Mouse (Mus musculus) kidney, adult 9 months (tissue): ENCODE data around the gene Psmd9.

Experiments
- DNase-seq: peaks from one replicate; pipeline ENCODE4 v3.0.0; 2022

Gene Psmd9

DNA sequence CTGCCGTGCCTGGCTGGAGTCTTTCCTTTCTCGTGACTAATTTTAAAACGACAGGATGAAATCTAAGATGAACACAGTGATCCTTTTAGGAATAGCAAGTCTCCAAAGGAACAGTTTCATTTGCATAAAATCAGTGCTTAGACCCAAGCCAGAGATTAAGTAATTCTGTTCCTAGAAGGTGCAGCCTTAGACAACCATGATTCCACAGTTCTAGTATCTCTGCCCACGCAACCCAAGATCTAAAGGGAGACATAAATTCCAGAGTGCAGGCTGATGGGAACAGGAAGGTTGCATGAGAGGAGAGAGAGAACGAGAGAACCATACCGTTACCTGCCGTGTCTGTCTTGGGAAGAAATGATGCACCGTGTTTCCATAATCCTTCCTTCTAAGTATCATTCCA, 91.5 kb downstream of the Psmd9 start:
- DNase-seq: no peak

DNA sequence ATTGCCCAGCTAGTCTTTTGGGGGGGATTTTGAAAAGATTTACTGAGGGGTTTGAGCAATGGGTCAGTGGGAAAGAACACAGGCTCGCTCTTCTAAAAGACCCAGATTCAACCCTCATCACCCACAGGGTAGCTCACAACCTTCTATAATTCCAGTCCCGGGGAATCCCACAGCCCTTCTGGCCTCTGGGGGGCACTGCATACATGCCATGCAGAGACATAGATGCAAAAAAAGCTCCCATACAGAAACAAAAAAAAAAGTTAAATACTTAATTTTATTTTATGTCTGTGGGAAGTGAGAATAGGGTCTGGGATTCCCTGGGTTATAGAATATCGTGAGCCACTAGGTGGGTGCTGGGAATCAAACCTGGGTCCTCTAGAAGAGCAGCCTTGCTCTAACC, 97.7 kb downstream of the Psmd9 start:
- DNase-seq: no peak

DNA sequence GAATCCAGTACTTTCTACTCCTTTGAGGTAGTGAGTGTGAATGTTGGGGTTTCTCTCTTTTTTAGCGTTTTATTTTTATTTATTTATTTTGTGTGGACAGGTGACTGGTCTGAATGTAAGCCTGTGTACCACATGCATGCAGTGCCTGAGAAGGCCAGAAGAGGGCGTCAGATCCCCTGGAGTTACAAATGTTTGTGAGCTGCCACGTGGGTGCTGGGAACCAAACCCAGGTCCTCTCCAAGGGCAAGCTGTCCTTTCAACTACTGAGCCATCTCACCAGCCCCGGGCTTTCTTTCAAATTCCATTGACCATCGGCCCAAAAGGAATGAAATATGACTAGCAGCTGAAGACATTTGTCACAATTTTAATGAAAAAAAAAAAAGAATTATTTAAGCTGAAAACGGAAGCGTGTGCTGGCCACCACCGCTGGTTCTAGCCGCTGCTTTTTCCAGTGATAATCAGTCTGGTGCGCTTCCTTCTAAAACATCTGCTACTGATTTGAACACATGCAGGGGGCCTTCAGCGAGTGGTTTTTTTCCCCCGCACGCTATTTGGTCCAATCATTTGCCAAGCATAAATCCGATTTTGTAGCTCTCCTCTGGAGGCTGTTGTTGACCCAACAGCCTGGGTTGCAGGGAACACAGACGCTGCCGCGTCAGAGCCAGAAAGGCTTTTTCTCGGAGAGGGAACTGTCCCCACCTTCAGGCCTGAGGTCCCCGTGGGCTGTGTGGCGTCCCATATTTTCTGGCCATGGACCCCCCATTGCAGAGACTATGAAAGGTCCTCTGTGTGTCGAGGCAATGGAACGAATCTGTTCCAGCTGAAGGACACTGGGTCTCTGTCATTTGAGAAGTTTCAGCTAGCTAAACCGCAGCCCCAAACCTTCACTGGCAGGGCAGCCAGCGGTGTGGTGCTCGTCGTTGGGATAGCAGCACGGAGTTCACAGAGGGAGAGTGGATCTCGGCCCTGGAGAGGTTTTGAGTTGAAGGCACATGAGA, 99.6 kb downstream of the Psmd9 start:
- DNase-seq: no peak

DNA sequence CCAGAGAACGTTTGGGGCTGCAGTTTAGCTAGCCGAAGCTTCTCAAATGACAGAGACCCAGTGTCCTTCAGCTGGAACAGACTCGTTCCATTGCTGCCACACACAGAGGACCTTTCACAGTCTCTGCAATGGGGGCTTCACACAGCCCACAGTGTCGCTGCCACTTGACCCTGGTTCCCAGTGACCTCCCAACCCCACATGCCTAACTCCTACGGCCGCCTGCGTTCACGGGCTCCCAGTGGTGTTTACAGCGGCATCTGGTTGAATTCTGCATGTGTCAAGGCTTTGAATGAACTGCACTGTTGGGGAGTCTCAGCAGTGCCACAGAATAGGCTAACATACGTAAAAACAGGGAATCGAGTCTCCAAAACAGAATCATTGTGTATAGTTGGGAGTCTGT, 101.7 kb downstream of the Psmd9 start:
- no peak for DNase-seq

DNA sequence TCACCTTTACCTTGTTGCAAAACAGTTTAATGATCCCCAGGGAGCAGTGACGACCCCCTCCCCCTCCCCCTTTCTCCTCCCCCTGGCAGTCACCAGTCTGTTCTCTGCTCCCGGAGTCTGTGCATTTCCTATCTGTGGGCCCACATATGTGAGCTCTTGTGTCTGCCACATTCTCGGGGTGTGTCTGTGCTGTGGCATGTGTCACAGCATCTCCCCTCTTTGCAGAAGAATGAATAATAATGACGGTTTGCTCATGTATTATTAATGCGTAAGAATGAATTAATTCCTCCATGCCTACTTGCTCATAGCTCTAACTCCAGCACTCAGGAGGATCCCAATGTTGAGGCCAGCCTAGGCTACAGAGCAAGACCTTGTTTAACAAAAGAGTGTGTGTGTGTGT, 103.7 kb downstream of the Psmd9 start:
- no peak for DNase-seq

DNA sequence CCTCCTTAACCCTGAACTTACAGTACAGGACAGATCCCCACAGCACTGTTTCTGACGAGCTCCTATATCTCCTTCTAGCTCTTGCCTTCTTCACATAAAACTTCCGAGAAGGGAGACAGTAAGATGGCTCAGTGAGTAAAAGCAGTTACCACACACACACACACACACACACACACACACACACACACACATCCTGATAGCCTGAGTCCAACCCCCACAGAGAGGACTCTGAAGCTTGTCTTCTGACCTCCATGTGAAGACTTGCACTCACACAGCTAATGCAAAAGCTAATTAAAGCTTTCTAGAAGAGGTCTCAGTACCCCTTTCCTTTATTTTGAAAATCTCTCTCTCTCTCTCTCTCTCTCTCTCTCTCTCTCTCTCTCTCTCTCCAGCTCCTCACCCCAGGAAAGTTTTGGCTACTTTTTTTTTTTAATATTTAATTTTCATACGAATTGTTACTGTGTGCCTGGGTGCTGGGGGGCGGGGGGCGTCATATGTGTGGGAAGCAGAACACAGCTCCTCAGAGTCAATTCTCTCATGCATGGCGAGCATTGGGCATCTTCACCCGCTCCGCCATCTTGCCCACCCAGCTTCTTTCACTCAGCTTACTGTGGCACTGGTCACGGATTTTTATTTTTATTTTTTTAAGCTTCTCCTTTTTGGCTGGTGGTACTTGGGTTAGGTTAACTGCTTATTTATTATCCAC, 107.6 kb downstream of the Psmd9 start:
- DNase-seq: no peak

DNA sequence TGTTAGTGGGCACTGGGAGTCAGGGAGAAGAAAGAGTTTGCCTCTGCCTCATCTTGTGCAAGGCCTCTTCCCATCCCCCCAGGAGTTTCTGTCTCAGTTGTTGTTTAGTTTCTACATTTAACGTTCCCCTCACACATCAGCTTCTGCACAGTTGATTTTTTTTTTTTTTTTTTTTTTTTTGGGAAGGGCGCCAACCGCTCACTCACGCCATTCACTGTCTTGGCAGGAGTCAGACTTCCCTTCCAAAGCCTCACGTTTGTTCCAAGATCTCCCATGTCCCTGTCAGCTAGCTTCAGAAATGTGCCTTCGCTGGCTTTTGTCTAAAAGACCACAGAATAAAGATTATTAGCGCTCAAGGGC, 108.1 kb downstream of the Psmd9 start:
- DNase-seq: no peak

DNA sequence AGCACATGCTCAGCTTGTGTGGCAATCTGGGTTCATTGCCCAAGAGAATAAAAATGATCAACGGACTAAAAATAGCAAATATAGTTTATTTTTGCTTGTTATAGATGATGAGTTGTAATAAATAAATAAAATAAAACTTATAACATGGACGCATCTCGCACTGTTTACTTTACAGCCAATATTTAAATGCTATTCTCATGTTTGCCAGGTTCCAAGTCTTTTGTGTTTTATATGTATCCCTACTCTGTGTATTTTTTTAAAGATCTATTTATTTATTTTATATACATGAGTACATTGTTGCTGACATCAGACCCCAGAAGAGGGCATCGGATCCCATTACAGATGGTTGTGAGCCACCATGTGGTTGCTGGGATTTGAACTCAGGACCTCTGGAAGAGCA, 108.5 kb downstream of the Psmd9 start:
- DNase-seq: no peak

DNA sequence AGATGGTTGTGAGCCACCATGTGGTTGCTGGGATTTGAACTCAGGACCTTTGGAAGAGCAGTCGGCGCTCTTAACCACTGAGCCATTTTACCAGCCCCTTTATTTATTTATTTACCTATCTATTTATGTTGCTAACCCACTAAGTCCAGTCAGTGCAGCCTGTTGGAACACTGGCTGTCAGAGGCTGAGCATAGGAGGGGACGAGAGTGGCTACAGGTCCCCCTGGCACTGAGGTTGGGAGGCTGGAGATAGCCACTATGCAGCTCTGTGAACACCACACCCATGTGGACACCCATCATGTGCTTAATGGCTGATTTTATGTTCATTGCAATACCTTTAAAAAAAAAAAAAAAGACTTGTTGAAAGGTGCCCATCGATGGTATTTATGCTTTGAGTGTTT, 110.0 kb downstream of the Psmd9 start:
- DNase-seq: no peak

DNA sequence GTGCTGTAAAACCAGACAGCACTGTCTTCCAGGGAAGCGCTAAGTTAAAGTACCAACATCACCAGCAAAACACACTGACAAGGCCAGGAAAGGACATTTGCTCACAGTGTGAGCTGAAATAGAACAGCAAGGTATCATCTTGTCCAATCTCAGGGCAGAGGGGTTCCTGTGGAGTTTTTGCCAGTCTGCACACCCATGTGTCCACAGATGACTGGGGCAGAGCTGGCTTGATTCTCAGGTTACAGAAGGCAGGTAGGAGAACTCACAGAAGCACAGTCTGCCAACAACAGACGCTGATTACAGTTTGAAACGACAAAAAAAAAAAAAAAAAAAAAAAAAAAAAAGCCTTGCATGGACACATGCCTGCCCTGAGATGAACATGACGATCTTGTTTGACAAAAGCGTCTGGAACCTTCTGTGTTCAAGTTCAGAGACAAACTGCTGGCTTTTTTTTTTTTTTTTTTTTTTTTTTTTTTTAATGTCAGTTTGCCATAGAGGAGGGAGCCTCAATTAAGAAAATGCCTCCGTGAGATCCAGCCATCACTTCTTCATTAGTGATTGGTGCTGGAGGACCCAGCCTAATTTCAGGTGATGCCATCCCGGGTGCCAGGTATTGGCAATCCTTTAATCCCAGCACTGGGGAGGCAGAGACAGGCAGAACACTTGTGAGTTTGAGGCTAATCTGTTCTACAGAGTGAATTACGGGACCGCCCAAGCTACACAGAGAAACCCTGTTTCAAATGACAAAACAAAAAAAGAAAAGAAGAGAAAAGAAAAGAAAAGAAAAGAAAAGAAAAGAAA, 112.3 kb downstream of the Psmd9 start:
- DNase-seq: no peak

DNA sequence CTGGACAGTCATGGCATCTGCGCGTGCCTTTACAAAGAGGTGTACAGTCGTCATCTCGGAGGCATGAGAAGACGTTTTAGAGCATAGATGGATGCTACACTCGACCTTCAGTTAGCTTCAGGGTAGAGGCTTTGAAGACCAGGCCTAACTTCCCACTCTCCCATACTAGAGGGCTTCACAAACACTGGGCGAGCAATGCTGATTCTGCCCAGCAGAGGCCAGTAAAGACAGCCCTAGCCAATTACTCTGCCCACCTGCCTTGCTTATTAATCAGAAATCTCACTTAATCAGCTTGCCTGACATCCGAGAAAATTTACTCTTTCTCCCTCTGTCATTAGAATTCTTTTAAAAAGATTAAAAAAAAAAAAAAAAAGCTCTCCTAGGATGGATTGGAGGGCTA, 116.0 kb downstream of the Psmd9 start:
- DNase-seq: peak; percentile 65

DNA sequence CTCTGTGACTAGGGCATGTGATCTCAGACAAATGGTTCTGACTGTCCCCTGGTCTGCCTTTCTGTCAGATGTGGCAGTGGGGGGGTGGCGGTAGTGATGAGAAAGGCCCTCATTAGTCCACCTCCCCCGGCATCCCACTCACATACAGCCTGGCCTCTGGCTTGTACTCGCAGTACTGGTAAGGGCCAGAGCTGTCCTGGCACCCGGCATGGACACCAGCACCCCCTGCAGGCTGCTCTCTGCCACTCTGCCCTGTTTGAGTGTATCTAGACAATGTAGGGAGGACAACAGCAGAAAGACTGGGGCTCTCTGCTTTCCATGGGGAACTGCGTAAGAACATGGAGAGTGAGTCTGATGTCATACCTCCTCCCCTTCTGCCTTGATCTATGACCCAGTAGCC, 118.9 kb downstream of the Psmd9 start:
- DNase-seq: peak; percentile 32

DNA sequence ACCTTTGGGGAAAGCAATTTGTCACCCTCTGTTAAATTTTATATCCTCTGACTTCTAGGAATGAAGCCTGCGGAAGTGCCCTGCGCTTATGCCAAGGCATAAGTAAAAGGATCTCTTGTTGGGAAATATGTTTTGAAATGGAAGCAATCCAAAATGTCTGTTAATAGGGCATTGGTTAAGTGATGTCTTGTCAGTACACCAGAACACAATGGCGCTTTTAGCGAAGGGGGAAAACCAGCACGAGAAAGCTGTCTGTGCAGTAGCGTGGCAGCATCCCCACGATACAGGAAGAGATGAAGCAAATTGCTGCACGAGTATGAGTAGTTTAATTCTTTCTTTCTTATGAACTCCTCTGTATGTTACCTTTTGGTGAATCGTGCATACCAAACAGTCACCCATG, 125.4 kb downstream of the Psmd9 start:
- DNase-seq: no peak

DNA sequence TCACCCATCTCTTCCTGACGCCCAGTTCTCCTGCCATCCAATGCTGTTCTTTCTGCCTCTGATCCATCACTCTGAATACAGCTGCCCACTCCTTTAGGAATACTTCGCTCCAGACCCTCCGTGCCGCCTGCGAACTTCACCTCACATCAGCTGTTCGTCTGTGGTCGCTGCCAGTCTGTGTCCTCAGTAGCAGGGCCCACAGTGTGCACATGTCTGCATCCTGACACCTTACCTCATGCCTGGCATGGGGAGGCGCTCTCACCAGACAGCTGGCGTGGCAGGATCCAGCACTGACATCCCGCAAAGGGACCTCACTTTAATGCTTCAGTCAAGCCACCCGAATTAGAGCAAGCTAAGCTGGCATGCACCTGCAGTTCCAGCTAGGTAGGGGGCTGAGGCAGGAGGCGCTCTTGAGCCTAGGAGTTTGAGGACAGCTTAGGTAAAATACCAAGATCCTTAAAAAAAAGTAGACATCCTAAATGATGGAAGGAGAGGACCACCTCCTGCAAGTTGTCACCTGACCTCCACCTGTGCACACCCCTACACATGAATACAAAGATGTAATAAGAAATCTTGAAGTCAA, 127.1 kb downstream of the Psmd9 start:
- DNase-seq: peak; percentile 31

DNA sequence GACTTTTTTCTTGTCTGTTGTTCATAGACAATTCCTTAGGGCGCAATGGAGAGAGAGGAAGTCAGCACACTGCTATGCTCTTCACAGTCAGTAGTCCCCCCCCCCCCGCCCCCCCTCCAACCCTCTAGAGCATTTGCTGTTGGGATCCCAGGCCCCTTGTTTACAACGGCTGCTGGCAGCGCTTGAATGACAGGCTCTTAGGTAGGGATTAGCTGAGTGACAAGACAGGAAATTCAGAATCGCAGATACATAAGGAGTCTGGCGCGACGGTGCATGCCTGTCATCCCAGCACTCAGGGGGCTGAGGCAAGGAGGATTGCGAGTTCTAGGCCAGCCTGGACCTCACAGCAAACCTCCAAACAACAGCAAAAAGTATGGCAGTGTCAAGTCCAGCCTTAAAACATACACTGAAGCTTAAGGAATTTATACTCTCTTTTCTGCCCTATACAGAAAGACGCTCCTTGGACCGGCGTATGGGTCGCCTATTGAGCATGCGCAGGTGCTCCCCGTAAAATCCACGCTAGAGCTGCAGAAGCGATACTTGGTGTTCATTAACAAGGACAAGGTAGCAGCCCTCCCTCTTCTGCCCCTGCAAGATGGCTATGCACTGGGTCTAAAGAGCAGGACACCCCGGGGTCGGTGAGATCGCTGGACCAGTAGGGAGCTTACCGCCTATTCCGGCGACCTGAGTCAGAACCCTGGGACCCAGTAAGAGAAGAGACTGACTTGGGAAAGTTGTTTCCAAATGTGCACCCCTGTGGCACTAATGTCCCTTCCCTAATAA, 128.0 kb downstream of the Psmd9 start:
- peak; percentile 73 for DNase-seq

DNA sequence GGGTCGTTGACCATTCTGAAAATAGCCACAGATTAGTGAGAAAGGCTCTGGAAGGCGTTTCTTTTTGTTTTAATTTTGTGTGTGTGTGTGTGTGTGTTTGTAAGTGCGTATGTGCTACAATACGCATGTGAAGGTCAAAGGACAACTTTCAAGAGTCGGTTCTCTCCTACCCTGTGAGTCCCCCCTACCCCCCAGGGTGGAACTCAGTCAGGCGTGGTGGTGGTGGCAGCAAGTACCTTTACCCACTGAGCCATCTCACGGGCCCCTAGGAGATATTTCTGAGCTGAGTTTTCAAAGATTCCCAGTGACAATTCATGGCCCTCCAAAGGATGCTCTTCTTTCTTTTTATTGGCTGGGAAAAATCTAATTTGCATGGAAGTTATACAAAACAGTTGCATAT, 128.6 kb downstream of the Psmd9 start:
- peak; percentile 36 for DNase-seq

DNA sequence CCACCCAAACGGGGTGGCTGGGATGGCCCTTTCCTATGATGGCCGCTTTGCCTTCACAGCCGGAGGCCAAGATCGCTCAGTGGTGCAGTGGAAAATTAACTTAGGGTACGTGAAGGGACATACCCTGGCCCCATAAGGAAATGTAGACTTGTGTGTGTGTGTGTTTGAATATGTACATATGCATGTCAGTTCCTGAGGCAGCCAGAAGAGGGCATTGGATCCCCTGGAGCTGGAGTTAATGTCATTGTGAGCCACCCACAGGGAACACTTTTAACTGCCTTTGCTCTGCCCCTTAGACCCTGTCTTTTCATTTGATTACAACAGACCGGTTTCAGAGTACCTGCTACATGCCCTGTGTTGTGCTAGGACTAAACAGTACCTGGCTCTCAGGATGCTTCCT, 129.3 kb downstream of the Psmd9 start:
- peak; percentile 59 for DNase-seq
